Mouse (Mus musculus): ENCODE results near the gene Dffa.

DNA sequence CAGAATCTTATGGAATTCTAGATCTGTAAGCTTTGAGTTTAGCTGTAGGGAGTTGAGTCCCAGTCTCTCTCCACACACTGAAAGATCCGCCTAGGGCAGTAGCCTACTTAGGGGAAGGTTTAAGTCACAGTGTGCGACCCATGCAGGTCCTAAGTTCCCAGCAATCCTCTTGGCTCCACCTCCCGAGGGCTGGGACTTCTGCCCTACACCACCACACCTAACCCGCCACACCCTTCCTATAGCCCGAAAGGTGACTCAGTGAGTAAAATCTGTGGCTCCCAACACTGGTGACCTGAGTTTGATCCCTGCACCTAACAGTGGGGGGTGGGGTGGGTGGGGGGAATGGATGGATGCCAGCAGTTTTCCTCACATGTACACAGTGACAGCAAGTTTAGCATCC lies 19.5 kb downstream of the Dffa start:
- TF ChIP-seq MAFK (IDR thresholded peaks at IDR 0.05; ENCODE audit: insufficient read depth, low read depth, low read length), result no peak
- no peak for TF ChIP-seq ZNF384 (IDR thresholded peaks at IDR 0.05; ENCODE audit: low read depth, low read length)
- TF ChIP-seq HCFC1 (IDR thresholded peaks at IDR 0.05; ENCODE audit: borderline replicate concordance, insufficient read depth, low read length), result no peak
- no peak for TF ChIP-seq CHD2 (IDR thresholded peaks at IDR 0.05; ENCODE audit: low read depth, low read length)

Data from ES-E14 (cell line).